Mouse (Mus musculus): Measurements from ENCODE around the gene Polr3b. TPM values are rescaled to one million over a fixed set of nuclear protein-coding genes. Genes with fewer than 3 reads are reported as not detected.

Gene Polr3b
- total and polyA plus RNA-seq, 2 experiments from 2014 or later, result 8.7 to 11.1 TPM

GRCm38 (mm10) chr10:84705234-84705633, 83.1 kb downstream of the Polr3b start:
- no peak for ATAC-seq

GRCm38 (mm10) chr10:84706543-84706942, 84.5 kb downstream of the Polr3b start:
- no peak overlapping the region for H3K4me2 ChIP-seq (ENCODE audit: low read depth, low read length)
- peaks cover 5% of the 10 kb centered on the region for H3K4me1 ChIP-seq (ENCODE audit: insufficient read depth, low read length)
- H3K9ac ChIP-seq (replicated peaks; ENCODE audit: low read length), result no peak overlapping the region
- no peak overlapping the region for H3K4me3 ChIP-seq (ENCODE audit: low read length)
- no peaks in the 10 kb centered on the region for H3K27me3 ChIP-seq (ENCODE audit: insufficient read depth, low read length)
- DNase-seq (ENCODE audit: low spot score), result no peak
- TF ChIP-seq CTCF (IDR thresholded peaks at IDR 0.05; ENCODE audit: low read depth), result no peak
- ATAC-seq, result no peak
- no peak overlapping the region for H3K27ac ChIP-seq
- 50% methylated on average over 8 of the region's 8 CpGs for whole genome bisulfite sequencing
- H3K9me3 ChIP-seq (ENCODE audit: low read length), result no peaks in the 10 kb centered on the region
- H3K36me3 ChIP-seq (ENCODE audit: insufficient read depth, low read length), result no peaks in the 10 kb centered on the region

More at GRCm38 (mm10) chr10:84705234-84705633, 83.1 kb downstream of the Polr3b start:
- Histone ChIP-seq H3K4me1 (ENCODE audit: insufficient read depth, low read length) (no peaks in the 10 kb centered on the region; the same call in 1 of the 2 replicates), H3K36me3 (ENCODE audit: insufficient read depth, low read length) (no peaks in the 10 kb centered on the region), H3K27ac (no peak overlapping the region), H3K4me3 (ENCODE audit: low read length) (no peak overlapping the region), H3K27me3 (ENCODE audit: insufficient read depth, low read length) (no peaks in the 10 kb centered on the region), H3K4me2 (ENCODE audit: low read depth, low read length) (no peak overlapping the region), H3K9me3 (ENCODE audit: low read length) (no peaks in the 10 kb centered on the region), H3K9ac (replicated peaks; ENCODE audit: low read length) (no peak overlapping the region)
- 91% methylated on average over 7 of the region's 7 CpGs for WGBS
- TF ChIP-seq CTCF (IDR thresholded peaks at IDR 0.05; ENCODE audit: low read depth), result no peak
- no peak for DNase-seq (ENCODE audit: low spot score)

DNA sequence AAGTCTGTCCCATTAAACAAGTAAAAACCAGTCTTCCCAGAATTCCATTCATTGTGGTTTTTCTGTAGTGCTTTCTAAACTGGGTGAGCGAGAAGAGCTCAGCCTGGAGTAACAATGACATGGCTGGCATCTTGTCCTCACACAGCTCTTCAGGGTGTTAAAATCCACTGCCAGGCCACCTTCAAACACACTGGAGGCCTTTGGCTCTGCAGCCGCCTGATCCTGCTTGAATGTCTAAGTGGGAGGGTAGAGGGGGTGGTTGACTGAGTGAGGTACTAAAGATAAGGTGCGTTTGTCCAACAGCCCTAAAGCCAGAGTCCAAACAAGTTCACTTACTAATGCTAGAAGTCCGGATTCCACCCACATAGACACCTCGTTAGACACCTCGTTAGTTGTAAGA, 85.1 kb downstream of the Polr3b start:
- Histone ChIP-seq H3K36me3 (ENCODE audit: insufficient read depth, low read length) (no peaks in the 10 kb centered on the region), H3K4me1 (ENCODE audit: insufficient read depth, low read length) (peaks cover 7% of the 10 kb centered on the region), H3K9me3 (ENCODE audit: low read length) (no peaks in the 10 kb centered on the region), H3K9ac (replicated peaks; ENCODE audit: low read length) (no peak overlapping the region), H3K27me3 (ENCODE audit: insufficient read depth, low read length) (no peaks in the 10 kb centered on the region), H3K27ac (0 out of 2 replicates have a peak overlapping the region, but pooled peaks have one; percentile 8), H3K4me2 (ENCODE audit: low read depth, low read length) (no peak overlapping the region), H3K4me3 (ENCODE audit: low read length) (no peak overlapping the region)
- TF ChIP-seq CTCF (IDR thresholded peaks at IDR 0.05; ENCODE audit: low read depth), result no peak
- no peak for DNase-seq (ENCODE audit: low spot score)
- no peak for ATAC-seq
- 41% methylated on average over 6 of the region's 6 CpGs for WGBS

GRCm38 (mm10) chr10:84707752-84708530, 85.8 kb downstream of the Polr3b start:
- H3K36me3 ChIP-seq (ENCODE audit: insufficient read depth, low read length), result no peaks in the 10 kb centered on the region
- H3K27ac ChIP-seq, result no peak overlapping the region
- no peaks in the 10 kb centered on the region for H3K9me3 ChIP-seq (ENCODE audit: low read length)
- H3K4me3 ChIP-seq (ENCODE audit: low read length), result no peak overlapping the region
- no peak for DNase-seq (ENCODE audit: low spot score)
- peaks cover 12% of the 10 kb centered on the region for H3K4me1 ChIP-seq (ENCODE audit: insufficient read depth, low read length)
- no peak for ATAC-seq
- no peak overlapping the region for H3K9ac ChIP-seq (replicated peaks; ENCODE audit: low read length)
- TF ChIP-seq CTCF (IDR thresholded peaks at IDR 0.05; ENCODE audit: low read depth), result no peak
- no peak overlapping the region for H3K4me2 ChIP-seq (ENCODE audit: low read depth, low read length)
- WGBS, result 34% methylated on average over 14 of the region's 14 CpGs
- no peaks in the 10 kb centered on the region for H3K27me3 ChIP-seq (ENCODE audit: insufficient read depth, low read length)

GRCm38 (mm10) chr10:84710192-84710591, 88.1 kb downstream of the Polr3b start:
- H3K27me3 ChIP-seq (ENCODE audit: insufficient read depth, low read length), result no peaks in the 10 kb centered on the region
- no peak overlapping the region for H3K4me2 ChIP-seq (ENCODE audit: low read depth, low read length)
- ATAC-seq, result no peak
- no peaks in the 10 kb centered on the region for H3K9me3 ChIP-seq (ENCODE audit: low read length)
- 12% methylated on average over 4 of the region's 4 CpGs for WGBS
- DNase-seq (ENCODE audit: low spot score), result peak; percentile 55
- H3K4me1 ChIP-seq (ENCODE audit: insufficient read depth, low read length), result peaks cover 12% of the 10 kb centered on the region
- no peak overlapping the region for H3K9ac ChIP-seq (replicated peaks; ENCODE audit: low read length)
- peaks cover 8% of the 10 kb centered on the region; the same call in 1 of the 2 replicates for H3K36me3 ChIP-seq (ENCODE audit: insufficient read depth, low read length)
- TF ChIP-seq CTCF (IDR thresholded peaks at IDR 0.05; ENCODE audit: low read depth), result peak; percentile 56
- H3K4me3 ChIP-seq (ENCODE audit: low read length), result no peak overlapping the region
- peak overlapping the region; percentile 26; the same call in 1 of the 2 replicates for H3K27ac ChIP-seq

- 26% methylated on average over 4 of the region's 4 CpGs for WGBS
These were observed 88.7 kb downstream of the Polr3b start for GRCm38 (mm10) chr10:84710827-84711226.

GRCm38 (mm10) chr10:84711479-84711878, 89.4 kb downstream of the Polr3b start:
- H3K9ac ChIP-seq (replicated peaks; ENCODE audit: low read length), result no peak overlapping the region

More at GRCm38 (mm10) chr10:84710827-84711226, 88.7 kb downstream of the Polr3b start:
- H3K27me3 ChIP-seq (ENCODE audit: insufficient read depth, low read length), result no peaks in the 10 kb centered on the region
- peaks cover 12% of the 10 kb centered on the region for H3K4me1 ChIP-seq (ENCODE audit: insufficient read depth, low read length)
- no peak for TF ChIP-seq CTCF (IDR thresholded peaks at IDR 0.05; ENCODE audit: low read depth)
- ATAC-seq (peak; percentile 81), DNase-seq (ENCODE audit: low spot score) (peak; percentile 68)
- no peak overlapping the region for H3K27ac ChIP-seq
- no peaks in the 10 kb centered on the region for H3K9me3 ChIP-seq (ENCODE audit: low read length)
- H3K36me3 ChIP-seq (ENCODE audit: insufficient read depth, low read length), result peaks cover 8% of the 10 kb centered on the region; the same call in 1 of the 2 replicates
- no peak overlapping the region for H3K4me2 ChIP-seq (ENCODE audit: low read depth, low read length)
- H3K9ac ChIP-seq (replicated peaks; ENCODE audit: low read length), result no peak overlapping the region
- H3K4me3 ChIP-seq (ENCODE audit: low read length), result no peak overlapping the region

More at GRCm38 (mm10) chr10:84711479-84711878, 89.4 kb downstream of the Polr3b start:
- Histone ChIP-seq H3K4me3 (ENCODE audit: low read length) (no peak overlapping the region), H3K4me2 (ENCODE audit: low read depth, low read length) (0 out of 2 replicates have a peak overlapping the region, but pooled peaks have one; percentile 0), H3K36me3 (ENCODE audit: insufficient read depth, low read length) (peaks cover 8% of the 10 kb centered on the region; the same call in 1 of the 2 replicates), H3K9me3 (ENCODE audit: low read length) (no peaks in the 10 kb centered on the region), H3K27me3 (ENCODE audit: insufficient read depth, low read length) (no peaks in the 10 kb centered on the region), H3K27ac (peak overlapping the region; percentile 64), H3K4me1 (ENCODE audit: insufficient read depth, low read length) (peaks cover 12% of the 10 kb centered on the region)
- DNase-seq (ENCODE audit: low spot score) (no peak), ATAC-seq (no peak)
- 25% methylated on average over 8 of the region's 8 CpGs for WGBS
- TF ChIP-seq CTCF (IDR thresholded peaks at IDR 0.05; ENCODE audit: low read depth), result peak; percentile 18; the same call in 1 of the 2 replicates

Measured in hindbrain, postnatal 0 days (tissue).